Mouse (Mus musculus): ENCODE measurements around the gene Ifna6. TPM values are rescaled to one million over a fixed set of nuclear protein-coding genes. Genes with fewer than 3 reads are reported as not detected.
"Not testable (repeated sequence)": the region's sequence is repeated elsewhere in the genome, so short reads cannot be mapped to it uniquely, and the experiment has no call there.

Ifna6 gene
- total and polyA plus RNA-seq, 2 experiments from 2014 or later: not detected

DNA sequence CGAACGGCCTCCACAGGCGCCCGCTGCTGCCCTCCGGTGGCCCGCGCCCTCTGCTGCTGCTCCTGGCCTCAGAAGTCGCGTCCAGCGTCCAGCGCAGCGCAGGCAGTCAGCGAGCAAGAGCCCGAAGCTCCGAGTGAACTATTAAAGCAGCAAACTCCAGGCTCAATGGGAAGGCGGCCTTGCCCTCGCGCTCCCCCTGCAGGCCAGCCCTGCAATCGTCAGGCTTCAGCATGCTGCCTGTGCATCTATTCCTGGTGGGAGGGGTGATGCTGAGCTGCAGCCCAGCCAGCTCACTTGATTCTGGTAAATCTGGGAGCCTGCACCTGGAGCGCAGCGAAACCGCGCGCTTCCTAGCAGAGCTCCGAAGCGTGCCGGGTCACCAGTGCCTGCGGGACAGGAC lies 38.8 kb upstream of the Ifna6 start, which contains the start of gene Gm13277:
Gene Gm13277, plus strand, starts transcription at position 231 of the 400 bp plus-strand sequence.
- TF ChIP-seq CTCF (IDR thresholded peaks at IDR 0.05): peak; percentile 59
- no CpG with 5 or more reads among the region's 28 CpGs for WGBS
- not testable (repeated sequence) for H3K9ac ChIP-seq (replicated peaks; ENCODE audit: low read length, poor library complexity, severe bottlenecking); H3K4me1 ChIP-seq (ENCODE audit: insufficient read depth, low read length); H3K27me3 ChIP-seq (ENCODE audit: insufficient read depth, low read length); ATAC-seq (ENCODE audit: low FRiP score); H3K4me2 ChIP-seq (ENCODE audit: low read depth, low read length, poor library complexity, severe bottlenecking); H3K36me3 ChIP-seq (ENCODE audit: insufficient read depth, low read length); DNase-seq (ENCODE audit: low spot score); H3K27ac ChIP-seq (ENCODE audit: low read depth, low read length); H3K4me3 ChIP-seq (ENCODE audit: low read depth, low read length); H3K9me3 ChIP-seq (ENCODE audit: low read length)

DNA sequence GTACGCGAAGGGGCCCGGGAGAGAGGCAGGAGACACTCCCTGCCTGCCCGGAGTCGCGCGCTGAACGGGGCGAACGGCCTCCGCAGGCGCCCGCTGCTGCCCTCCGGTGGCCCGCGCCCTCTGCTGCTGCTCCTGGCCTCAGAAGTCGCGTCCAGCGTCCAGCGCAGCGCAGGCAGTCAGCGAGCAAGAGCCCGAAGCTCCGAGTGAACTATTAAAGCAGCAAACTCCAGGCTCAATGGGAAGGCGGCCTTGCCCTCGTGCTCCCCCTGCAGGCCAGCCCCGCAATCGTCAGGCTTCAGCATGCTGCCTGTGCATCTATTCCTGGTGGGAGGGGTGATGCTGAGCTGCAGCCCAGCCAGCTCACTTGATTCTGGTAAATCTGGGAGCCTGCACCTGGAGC lies 36.0 kb upstream of the Ifna6 start, which contains the start of gene Gm13278:
Gene Gm13278, plus strand, starts transcription at position 301 of the 400 bp plus-strand sequence.
- H3K36me3 ChIP-seq (ENCODE audit: insufficient read depth, low read length): not testable (repeated sequence)

GRCm38 (mm10) chr4:88793936-88794675 lies 33.1 kb upstream of the Ifna6 start, which contains the start of gene Gm13275:
Gene Gm13275, plus strand, starts transcription at chr4:88794487.
- not testable (repeated sequence) for H3K4me2 ChIP-seq (ENCODE audit: low read depth, low read length, poor library complexity, severe bottlenecking); H3K27ac ChIP-seq (ENCODE audit: low read depth, low read length); H3K9me3 ChIP-seq (ENCODE audit: low read length); H3K36me3 ChIP-seq (ENCODE audit: insufficient read depth, low read length); H3K27me3 ChIP-seq (ENCODE audit: insufficient read depth, low read length); H3K4me1 ChIP-seq (ENCODE audit: insufficient read depth, low read length); ATAC-seq (ENCODE audit: low FRiP score); H3K4me3 ChIP-seq (ENCODE audit: low read depth, low read length); DNase-seq (ENCODE audit: low spot score); H3K9ac ChIP-seq (replicated peaks; ENCODE audit: low read length, poor library complexity, severe bottlenecking)
- WGBS: 0% methylated on average over 8 of the region's 52 CpGs
- peak; percentile 39 for TF ChIP-seq CTCF (IDR thresholded peaks at IDR 0.05)

More for the DNA sequence above, 36.0 kb upstream of the Ifna6 start, which contains the start of gene Gm13278:
- not testable (repeated sequence) for H3K4me3 ChIP-seq (ENCODE audit: low read depth, low read length); H3K9me3 ChIP-seq (ENCODE audit: low read length); DNase-seq (ENCODE audit: low spot score); H3K4me1 ChIP-seq (ENCODE audit: insufficient read depth, low read length); H3K4me2 ChIP-seq (ENCODE audit: low read depth, low read length, poor library complexity, severe bottlenecking); ATAC-seq (ENCODE audit: low FRiP score); H3K9ac ChIP-seq (replicated peaks; ENCODE audit: low read length, poor library complexity, severe bottlenecking); H3K27me3 ChIP-seq (ENCODE audit: insufficient read depth, low read length); H3K27ac ChIP-seq (ENCODE audit: low read depth, low read length)
- WGBS: no CpG with 5 or more reads among the region's 28 CpGs

DNA sequence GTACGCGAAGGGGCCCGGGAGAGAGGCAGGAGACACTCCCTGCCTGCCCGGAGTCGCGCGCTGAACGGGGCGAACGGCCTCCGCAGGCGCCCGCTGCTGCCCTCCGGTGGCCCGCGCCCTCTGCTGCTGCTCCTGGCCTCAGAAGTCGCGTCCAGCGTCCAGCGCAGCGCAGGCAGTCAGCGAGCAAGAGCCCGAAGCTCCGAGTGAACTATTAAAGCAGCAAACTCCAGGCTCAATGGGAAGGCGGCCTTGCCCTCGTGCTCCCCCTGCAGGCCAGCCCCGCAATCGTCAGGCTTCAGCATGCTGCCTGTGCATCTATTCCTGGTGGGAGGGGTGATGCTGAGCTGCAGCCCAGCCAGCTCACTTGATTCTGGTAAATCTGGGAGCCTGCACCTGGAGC lies 30.1 kb upstream of the Ifna6 start, which contains the start of gene Gm13279:
Gene Gm13279, plus strand, starts transcription at position 301 of the 400 bp plus-strand sequence.
- DNase-seq (ENCODE audit: low spot score); H3K9me3 ChIP-seq (ENCODE audit: low read length); H3K9ac ChIP-seq (replicated peaks; ENCODE audit: low read length, poor library complexity, severe bottlenecking); H3K4me2 ChIP-seq (ENCODE audit: low read depth, low read length, poor library complexity, severe bottlenecking); H3K27ac ChIP-seq (ENCODE audit: low read depth, low read length); H3K4me1 ChIP-seq (ENCODE audit: insufficient read depth, low read length); H3K36me3 ChIP-seq (ENCODE audit: insufficient read depth, low read length); H3K4me3 ChIP-seq (ENCODE audit: low read depth, low read length); H3K27me3 ChIP-seq (ENCODE audit: insufficient read depth, low read length); ATAC-seq (ENCODE audit: low FRiP score): not testable (repeated sequence)
- WGBS: no CpG with 5 or more reads among the region's 28 CpGs

GRCm38 (mm10) chr4:88799365-88799764 lies 27.9 kb upstream of the Ifna6 start, which contains the start of gene Gm13285:
Gene Gm13285, plus strand, starts transcription at chr4:88799665.
- not testable (repeated sequence) for H3K4me2 ChIP-seq (ENCODE audit: low read depth, low read length, poor library complexity, severe bottlenecking); H3K36me3 ChIP-seq (ENCODE audit: insufficient read depth, low read length); H3K9ac ChIP-seq (replicated peaks; ENCODE audit: low read length, poor library complexity, severe bottlenecking); H3K27me3 ChIP-seq (ENCODE audit: insufficient read depth, low read length); H3K9me3 ChIP-seq (ENCODE audit: low read length); H3K4me1 ChIP-seq (ENCODE audit: insufficient read depth, low read length); H3K27ac ChIP-seq (ENCODE audit: low read depth, low read length); DNase-seq (ENCODE audit: low spot score); ATAC-seq (ENCODE audit: low FRiP score); H3K4me3 ChIP-seq (ENCODE audit: low read depth, low read length)
- 17% methylated on average over 3 of the region's 7 CpGs for WGBS

- not testable (repeated sequence) for H3K9me3 ChIP-seq (ENCODE audit: low read length); H3K27ac ChIP-seq (ENCODE audit: low read depth, low read length); H3K4me2 ChIP-seq (ENCODE audit: low read depth, low read length, poor library complexity, severe bottlenecking); H3K4me3 ChIP-seq (ENCODE audit: low read depth, low read length); DNase-seq (ENCODE audit: low spot score); H3K36me3 ChIP-seq (ENCODE audit: insufficient read depth, low read length); ATAC-seq (ENCODE audit: low FRiP score); H3K27me3 ChIP-seq (ENCODE audit: insufficient read depth, low read length); H3K9ac ChIP-seq (replicated peaks; ENCODE audit: low read length, poor library complexity, severe bottlenecking); H3K4me1 ChIP-seq (ENCODE audit: insufficient read depth, low read length)
- no CpG with 5 or more reads among the region's 29 CpGs for WGBS
Observed at GRCm38 (mm10) chr4:88802954-88803353, 24.3 kb upstream of the Ifna6 start, which contains the start of gene Gm13287. Gene Gm13287, plus strand, starts transcription at chr4:88803254.

- not testable (repeated sequence) for H3K4me3 ChIP-seq (ENCODE audit: low read depth, low read length); H3K4me1 ChIP-seq (ENCODE audit: insufficient read depth, low read length); DNase-seq (ENCODE audit: low spot score); H3K27me3 ChIP-seq (ENCODE audit: insufficient read depth, low read length); H3K36me3 ChIP-seq (ENCODE audit: insufficient read depth, low read length); H3K9me3 ChIP-seq (ENCODE audit: low read length); H3K27ac ChIP-seq (ENCODE audit: low read depth, low read length); H3K9ac ChIP-seq (replicated peaks; ENCODE audit: low read length, poor library complexity, severe bottlenecking); ATAC-seq (ENCODE audit: low FRiP score)
- no CpG with 5 or more reads among the region's 8 CpGs for WGBS
- peak within 1 kb of the TSS; percentile 35 for H3K4me2 ChIP-seq (ENCODE audit: low read depth, low read length, poor library complexity, severe bottlenecking)
Observed at GRCm38 (mm10) chr4:88805231-88805630, 22.0 kb upstream of the Ifna6 start, which contains the start of gene Gm13288. Gene Gm13288, plus strand, starts transcription at chr4:88805531.
